Mouse (Mus musculus) heart, postnatal 25 days (tissue): ENCODE measurements around the gene Nradd. TPM values are rescaled to one million over a fixed set of nuclear protein-coding genes. Genes with fewer than 3 reads are reported as not detected.

ENCODE experiments used
- DNase-seq: peaks from one replicate; pipeline ENCODE4 v3.0.0; 2022; ENCODE audit warnings: low spot score
- intact Hi-C: fragments of 180-260 bp; cut with DNase I; formaldehyde crosslinking; loops from one replicate; pipeline ENCODE4 v1.15.1; 2025
- total RNA-seq, 2 experiments: library from RNA; stranded (reverse); gene quantifications; 2 replicates each; pipeline ENCODE4 v1.2.3; 2021

Gene Nradd
- 1 to 10 TPM; 1.1 to 2.0 TPM for total RNA-seq

DNA sequence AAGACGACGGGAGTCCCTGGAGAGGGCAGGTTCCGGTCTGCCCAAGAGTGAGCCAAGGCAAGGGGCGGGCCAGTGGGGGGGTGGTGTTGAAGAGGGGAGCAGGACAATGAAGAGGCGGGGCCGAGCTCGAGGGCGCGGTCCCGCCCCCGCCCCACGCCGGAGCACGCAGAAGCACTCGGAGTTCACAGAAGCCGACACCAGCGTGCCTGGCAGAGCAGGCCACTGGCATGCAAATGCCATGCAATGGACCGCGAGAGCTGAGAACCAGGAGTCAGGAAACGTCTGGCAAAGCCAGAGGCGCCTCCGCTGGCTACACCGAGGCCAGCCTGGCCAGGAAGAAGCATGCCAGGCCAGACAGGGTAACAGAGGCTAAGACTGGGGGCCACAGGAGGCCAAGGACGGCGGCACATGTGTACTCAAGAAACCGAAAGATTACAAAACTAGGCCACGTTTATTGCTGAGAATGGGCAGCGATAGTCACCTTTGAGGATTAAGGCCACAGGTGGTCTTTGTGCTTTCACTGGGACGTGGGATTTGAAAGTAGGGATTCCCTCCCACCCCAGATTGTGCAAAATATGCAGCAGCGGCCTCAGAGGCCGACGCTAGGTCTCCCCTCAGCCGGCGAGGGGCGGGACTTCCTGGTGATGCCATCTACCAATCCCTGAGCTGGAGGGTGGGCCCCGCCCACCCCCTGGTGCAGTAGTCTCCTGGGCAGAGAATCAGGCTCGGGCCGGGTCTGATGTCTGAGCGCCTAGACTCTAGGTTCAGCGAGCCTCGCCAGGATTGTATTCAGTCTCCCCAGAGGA, at the start of gene Nradd:
TSS of gene Nradd (minus strand) at position 92 of the 806 bp plus-strand sequence.
- DNase-seq = peak; percentile 79
- intact Hi-C loops = loop anchor here (5.0 kb wide), 1 partner anchor 177 kb away; no protein-coding TSS in a partner anchor

DNA sequence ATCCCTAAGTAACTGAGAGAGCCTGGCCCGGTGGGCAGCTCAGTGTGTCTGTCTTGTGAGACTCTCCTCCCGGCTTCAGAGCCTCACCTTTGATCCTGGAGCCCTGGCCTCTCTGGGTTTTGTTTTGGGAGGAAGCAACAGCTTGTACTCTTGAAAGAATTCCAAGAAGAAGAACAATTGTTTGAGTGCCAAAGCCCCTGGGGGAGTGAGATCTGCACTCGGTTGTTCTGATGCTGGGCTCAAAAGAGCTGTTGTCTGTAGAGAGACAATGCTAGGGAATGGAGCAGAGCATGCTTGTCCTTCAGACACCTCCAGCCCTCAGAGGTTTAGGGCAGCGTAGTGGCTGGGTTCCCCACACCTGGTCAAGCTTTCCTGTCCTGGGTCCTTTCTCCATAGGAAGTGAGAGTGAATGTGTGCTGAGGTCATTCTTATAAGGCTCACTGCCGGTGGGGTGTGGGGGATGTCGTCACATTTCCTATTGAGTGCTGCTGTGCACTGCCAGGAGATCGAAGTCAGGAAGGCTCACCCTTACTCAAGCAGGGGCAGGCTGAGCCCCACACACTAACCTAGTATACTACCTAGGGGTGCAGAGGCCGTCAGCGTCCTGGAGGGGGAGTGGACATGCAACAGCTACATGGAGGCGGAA, 49.0 kb upstream of the Nradd start:
- intact Hi-C loops = no loop called here
- no peak for DNase-seq

DNA sequence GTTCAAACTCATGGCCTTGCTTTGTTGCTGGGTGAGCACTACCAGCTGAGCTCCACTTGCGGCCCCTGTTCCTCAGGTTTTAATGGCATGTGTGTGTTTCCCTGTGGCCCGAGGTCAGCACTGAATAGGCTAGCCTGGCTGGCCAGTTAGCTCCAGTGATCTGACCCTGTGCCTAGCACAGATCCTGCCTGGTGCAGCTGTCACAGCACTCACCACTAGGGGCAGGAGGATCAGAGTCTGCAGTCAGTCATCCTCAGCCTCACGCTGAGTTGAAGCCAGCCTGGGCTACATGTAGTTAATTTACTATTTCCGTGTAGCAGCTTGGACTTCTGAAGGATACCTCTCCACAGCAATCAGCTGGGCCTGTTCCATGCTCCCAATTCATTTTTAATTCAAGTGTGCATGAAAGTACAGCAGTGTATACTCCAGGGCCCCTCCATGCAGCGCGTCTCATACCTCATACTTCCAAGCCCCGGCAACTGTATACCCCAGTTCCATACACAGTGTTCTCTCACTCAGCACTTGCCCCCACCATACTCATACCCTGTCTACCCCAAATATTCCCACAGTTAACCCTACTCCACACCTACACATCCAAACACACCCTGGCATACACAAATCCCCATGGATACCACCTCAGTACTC, 48.3 kb upstream of the Nradd start:
- DNase-seq = no peak
- intact Hi-C loops = loop anchor here (1.0 kb wide), 1 partner anchor 37 kb away; no protein-coding TSS in a partner anchor

GRCm38 (mm10) chr9:110669785-110670184, 45.5 kb upstream of the Nradd start:
- intact Hi-C loops = loop anchor here (2.0 kb wide), 1 partner anchor 13 kb away; the partner anchor contains the start of gene Ccdc12
- no peak for DNase-seq

DNA sequence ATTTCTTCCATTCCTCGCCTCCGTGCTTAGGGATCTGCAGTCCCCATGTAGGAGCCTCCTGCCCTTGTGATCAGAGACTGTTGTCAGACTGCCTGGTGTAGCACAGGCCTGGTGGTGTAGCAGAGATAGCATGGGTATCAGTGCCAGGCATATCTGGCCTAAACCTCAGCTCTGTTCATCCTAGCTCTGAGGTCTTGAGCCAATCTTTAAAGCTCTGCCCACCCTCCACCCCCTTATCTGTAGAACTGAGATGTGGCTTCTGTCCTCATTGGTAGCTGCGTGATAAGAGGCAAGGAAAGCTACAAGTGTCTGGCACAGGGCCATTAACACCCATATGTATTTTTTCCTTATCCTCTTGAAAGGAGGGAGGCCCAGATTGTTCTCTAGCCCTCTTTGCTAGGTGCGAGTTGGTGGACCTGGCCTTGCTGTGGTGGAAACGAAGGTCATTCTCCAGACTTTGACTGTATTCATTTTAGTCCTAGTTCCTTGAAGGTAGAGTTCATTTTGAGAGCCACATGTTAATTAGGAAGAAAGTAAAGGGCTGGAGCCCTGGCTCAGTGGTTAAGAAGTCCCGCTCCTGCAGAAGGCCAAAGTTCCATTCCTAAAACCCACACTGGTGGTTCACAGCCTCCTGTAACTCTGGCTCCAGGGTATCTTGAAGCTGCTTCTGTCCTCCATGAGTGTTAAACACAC, 44.5 kb upstream of the Nradd start:
- no peak for DNase-seq
- intact Hi-C loops = no loop called here

GRCm38 (mm10) chr9:110667219-110667836, 43.1 kb upstream of the Nradd start:
- no peak for DNase-seq
- intact Hi-C loops = no loop called here

GRCm38 (mm10) chr9:110666374-110666773, 42.1 kb upstream of the Nradd start:
- intact Hi-C loops = no loop called here
- no peak for DNase-seq

DNA sequence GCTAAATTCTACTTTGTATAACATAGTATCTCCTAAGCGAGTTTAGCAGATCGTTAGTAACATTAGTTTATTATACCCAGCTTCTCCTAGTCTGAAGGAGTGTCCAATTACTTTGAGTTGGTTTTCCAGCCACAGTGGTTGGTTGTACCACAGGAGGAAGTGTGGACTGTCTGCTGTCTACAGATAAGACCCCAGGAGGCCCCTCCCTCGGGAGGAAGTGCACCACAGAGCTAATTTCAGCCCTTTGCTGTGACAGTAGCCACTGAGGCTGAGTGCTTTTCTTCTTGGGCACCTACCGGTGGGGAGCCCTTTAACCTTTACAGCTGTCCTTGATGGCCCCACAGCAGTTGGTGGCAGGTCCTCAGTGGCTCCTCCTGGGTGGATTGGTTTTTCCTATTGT, 41.7 kb upstream of the Nradd start:
- intact Hi-C loops = no loop called here
- DNase-seq = no peak

DNA sequence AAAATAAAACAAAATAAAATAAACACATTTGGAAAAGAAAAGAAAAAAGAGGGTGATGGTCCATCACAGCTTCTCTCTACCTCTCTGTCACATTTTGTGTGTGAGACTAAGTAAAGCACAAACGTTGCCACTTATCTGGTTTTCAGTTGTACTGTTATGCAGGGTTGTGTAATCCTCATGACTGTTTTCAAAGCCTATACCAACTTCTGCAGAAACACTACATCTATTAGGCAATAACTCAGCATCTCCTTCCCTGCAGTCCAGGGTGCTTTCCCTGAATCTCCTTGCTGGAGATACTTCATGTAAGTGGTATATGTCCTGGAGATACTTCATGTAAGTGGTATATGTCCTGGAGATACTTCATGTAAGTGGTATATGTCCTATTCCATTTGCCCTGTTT, 38.6 kb upstream of the Nradd start:
- intact Hi-C loops = no loop called here
- no peak for DNase-seq

- DNase-seq = no peak
- intact Hi-C loops = no loop called here
These were observed 36.8 kb upstream of the Nradd start for GRCm38 (mm10) chr9:110660856-110661612.

GRCm38 (mm10) chr9:110660208-110660607, 36.0 kb upstream of the Nradd start:
- intact Hi-C loops = no loop called here

GRCm38 (mm10) chr9:110659521-110659920, 35.3 kb upstream of the Nradd start:
- intact Hi-C loops = no loop called here
- no peak for DNase-seq

More at GRCm38 (mm10) chr9:110660208-110660607, 36.0 kb upstream of the Nradd start:
- no peak for DNase-seq

DNA sequence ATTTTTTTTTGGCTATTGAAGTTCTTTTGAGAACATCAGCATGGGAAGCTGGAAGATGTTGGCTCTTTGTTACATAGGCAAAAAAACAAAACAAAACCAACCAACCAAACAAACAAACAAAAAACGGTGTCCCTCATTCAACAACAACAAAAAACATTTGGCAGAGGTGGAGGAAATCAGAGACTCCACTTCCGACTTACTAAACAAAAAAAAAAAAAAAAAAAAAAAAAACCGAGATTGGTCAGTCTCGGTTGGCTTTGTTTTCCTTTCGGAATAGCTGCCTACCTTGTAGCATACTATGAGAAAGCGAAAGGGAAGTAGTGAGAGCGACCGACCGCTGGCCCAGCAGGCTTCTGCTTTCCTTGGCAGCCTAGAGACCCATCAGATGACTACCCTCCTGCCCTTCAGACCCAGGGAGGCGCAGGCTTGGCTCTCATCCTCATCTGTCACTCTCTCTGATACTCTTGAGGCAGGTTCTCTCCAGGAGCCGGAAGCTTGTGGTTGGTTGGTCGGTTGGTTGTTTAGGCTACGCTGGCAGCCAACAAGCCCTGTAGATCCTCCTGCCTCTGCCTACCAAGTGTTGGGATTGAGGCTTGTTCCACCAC, 33.3 kb upstream of the Nradd start:
- DNase-seq = no peak
- intact Hi-C loops = loop anchor here (2.0 kb wide), 1 partner anchor 13 kb away; no protein-coding TSS in a partner anchor

DNA sequence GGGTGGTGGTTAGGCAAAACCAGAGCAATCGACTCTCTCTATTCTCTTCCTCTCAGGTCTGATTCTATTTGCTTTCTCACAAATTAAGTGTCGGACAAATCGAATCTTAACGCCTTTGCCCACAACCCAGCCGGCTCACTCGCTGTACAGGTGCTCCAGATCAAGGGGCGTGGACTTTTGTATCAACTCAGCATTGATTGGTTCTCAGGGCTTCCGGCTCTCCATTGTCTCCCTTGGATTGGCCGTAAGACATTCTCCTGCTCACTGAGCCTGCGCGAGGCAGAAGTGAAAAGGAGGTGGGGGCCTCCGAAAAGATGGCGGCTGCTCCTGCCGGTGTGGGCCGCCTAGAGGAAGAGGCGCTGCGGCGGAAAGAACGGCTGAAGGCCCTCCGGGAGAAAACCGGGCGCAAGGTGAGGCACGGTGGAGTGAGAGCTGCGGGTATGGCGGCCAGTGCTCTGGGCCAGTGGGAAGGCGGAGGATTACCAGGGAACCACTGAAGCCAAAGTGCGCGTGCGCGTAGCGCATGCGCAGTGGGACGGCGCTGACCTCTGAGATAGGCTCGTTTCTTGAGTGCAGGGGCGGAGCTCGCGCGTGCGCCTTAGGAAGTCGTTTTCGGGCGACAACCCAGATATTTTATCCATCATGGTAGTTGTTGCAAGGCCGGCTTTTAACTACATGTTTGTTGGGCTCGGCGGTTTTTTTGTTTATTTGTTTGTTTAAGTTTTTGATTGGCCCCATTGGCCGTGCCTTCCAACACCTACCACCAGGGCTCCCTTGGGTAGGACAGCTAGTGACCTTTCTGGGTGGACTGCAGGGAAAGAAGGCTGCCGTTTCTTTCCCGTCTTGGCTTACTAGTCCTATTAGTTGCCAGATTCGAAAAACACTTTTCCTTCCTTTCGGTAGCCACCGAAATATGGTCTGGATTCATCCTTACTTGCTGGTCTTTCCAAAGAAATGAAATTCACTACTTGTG, 32.3 kb upstream of the Nradd start, which contains the start of gene Ccdc12:
TSS of gene Ccdc12 (plus strand) at position 255 of the 973 bp plus-strand sequence.
- peak; percentile 93 for DNase-seq
- intact Hi-C loops = loop anchor here (2.0 kb wide), 1 partner anchor 14 kb away; no protein-coding TSS in a partner anchor

DNA sequence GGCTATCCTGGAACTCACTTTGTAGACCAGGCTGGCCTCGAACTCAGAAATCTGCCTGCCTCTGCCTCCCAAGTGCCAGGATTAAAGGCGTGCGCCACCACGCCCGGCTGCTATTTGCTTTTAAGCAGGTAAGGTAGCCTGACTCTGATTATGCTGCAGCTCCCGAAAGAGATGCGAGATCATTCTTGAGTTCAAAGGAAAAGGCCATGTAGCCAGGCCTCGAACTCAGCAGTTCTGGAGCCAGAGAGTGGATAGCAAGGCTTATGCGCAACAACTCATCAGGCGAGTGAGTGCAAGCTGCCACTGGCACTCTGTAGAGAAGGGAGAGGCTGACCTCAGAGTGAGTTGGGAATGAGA, 31.4 kb upstream of the Nradd start:
- DNase-seq = no peak
- intact Hi-C loops = loop anchor here (2.0 kb wide), 1 partner anchor 15 kb away; no protein-coding TSS in a partner anchor

GRCm38 (mm10) chr9:110654726-110655650, 30.7 kb upstream of the Nradd start:
- intact Hi-C loops = no loop called here
- DNase-seq = no peak
